Mouse (Mus musculus): ENCODE measurements around the gene Fbxo11.

- TF ChIP-seq GATA1 (IDR thresholded peaks at IDR 0.05; ENCODE audit: low read length), result no peak
- TF ChIP-seq TAL1 (IDR thresholded peaks at IDR 0.05; ENCODE audit: low read length), result no peak
These were observed 1.1 kb downstream of the Fbxo11 start for GRCm38 (mm10) chr17:88063980-88064346.

All from erythroblast, embryonic 14.5 days (primary cell).